Mouse (Mus musculus) erythroblast, embryonic 14.5 days (primary cell): ENCODE data around the gene Mc1r. TPM values are rescaled to one million over a fixed set of nuclear protein-coding genes. Genes with fewer than 3 reads are reported as not detected.

Source experiments
- H3K27me3 ChIP-seq: 2 replicates; pipeline ENCODE4 v1.6.1; 2012; ENCODE audit warnings: inconsistent platforms; ENCODE audit not compliant: control insufficient read depth
- H3K36me3 ChIP-seq: 2 replicates; pipeline ENCODE4 v1.6.1; 2012; ENCODE audit warnings: mild to moderate bottlenecking, inconsistent platforms; ENCODE audit not compliant: control insufficient read depth
- H3K4me1 ChIP-seq: 2 replicates; pipeline ENCODE4 v1.6.1; 2012; ENCODE audit warnings: inconsistent platforms; ENCODE audit not compliant: control insufficient read depth
- H3K4me3 ChIP-seq: replicated peaks from 2 replicates; pipeline ENCODE3; 2012; ENCODE audit warnings: moderate library complexity, mild to moderate bottlenecking, inconsistent platforms
- H3K9me3 ChIP-seq: 2 replicates; pipeline ENCODE4 v1.6.1; 2012; ENCODE audit warnings: low read length, inconsistent platforms, mixed read lengths; ENCODE audit not compliant: control insufficient read depth
- GATA1 ChIP-seq: IDR thresholded peaks from 2 replicates; pipeline ENCODE4 v1.6.1; 2012; ENCODE audit warnings: low read length, inconsistent platforms, mixed read lengths
- TAL1 ChIP-seq: IDR thresholded peaks from 3 replicates; pipeline ENCODE4 v1.6.1; 2012; ENCODE audit warnings: low read length, inconsistent platforms, mixed read lengths
- polyA plus RNA-seq: library from polyadenylated mRNA; stranded (reverse); fragments of >175 nt; gene quantifications from 2 replicates; pipeline ENCODE4 v1.2.3, GENCODE M21; 2012

Mc1r gene
- polyA plus RNA-seq, 1 experiment = 0.01 TPM

GRCm38 (mm10) chr8:123416944-123417555 lies 10.1 kb downstream of the Mc1r start:
- no peaks in the 10 kb centered on the region for H3K9me3 ChIP-seq
- no peak for TF ChIP-seq TAL1
- no peak for TF ChIP-seq GATA1
- H3K4me3 ChIP-seq = no peak overlapping the region
- H3K36me3 ChIP-seq = no peaks in the 10 kb centered on the region
- H3K4me1 ChIP-seq = peaks cover 39% of the 10 kb centered on the region
- peaks cover 20% of the 10 kb centered on the region for H3K27me3 ChIP-seq

GRCm38 (mm10) chr8:123419711-123420110 lies 12.8 kb downstream of the Mc1r start:
- Histone ChIP-seq H3K36me3 (no peaks in the 10 kb centered on the region), H3K27me3 (no peaks in the 10 kb centered on the region; the same call in 1 of the 2 replicates), H3K9me3 (no peaks in the 10 kb centered on the region), H3K4me1 (peaks cover 27% of the 10 kb centered on the region), H3K4me3 (no peak overlapping the region)
- TF ChIP-seq TAL1 (no peak), GATA1 (no peak)

- Histone ChIP-seq H3K27me3 (no peaks in the 10 kb centered on the region; the same call in 1 of the 2 replicates), H3K4me3 (no peak overlapping the region), H3K9me3 (no peaks in the 10 kb centered on the region), H3K36me3 (no peaks in the 10 kb centered on the region), H3K4me1 (peaks cover 27% of the 10 kb centered on the region)
- TF ChIP-seq GATA1 (no peak), TAL1 (no peak)
Observed at GRCm38 (mm10) chr8:123420525-123421281, 13.8 kb downstream of the Mc1r start.

GRCm38 (mm10) chr8:123421325-123421724 lies 14.4 kb downstream of the Mc1r start:
- Histone ChIP-seq H3K27me3 (no peaks in the 10 kb centered on the region; the same call in 1 of the 2 replicates), H3K36me3 (no peaks in the 10 kb centered on the region), H3K4me1 (peaks cover 25% of the 10 kb centered on the region), H3K9me3 (peaks cover 2% of the 10 kb centered on the region), H3K4me3 (no peak overlapping the region)
- TF ChIP-seq GATA1 (no peak), TAL1 (no peak)

- Histone ChIP-seq H3K27me3 (no peaks in the 10 kb centered on the region; the same call in 1 of the 2 replicates), H3K4me3 (peak overlapping the region; percentile 30), H3K9me3 (peaks cover 11% of the 10 kb centered on the region), H3K4me1 (peaks cover 16% of the 10 kb centered on the region), H3K36me3 (no peaks in the 10 kb centered on the region)
- no peak for TF ChIP-seq GATA1
- no peak for TF ChIP-seq TAL1
Observed at GRCm38 (mm10) chr8:123422056-123422780, 15.3 kb downstream of the Mc1r start.

GRCm38 (mm10) chr8:123422781-123423159 lies 15.9 kb downstream of the Mc1r start:
- Histone ChIP-seq H3K9me3 (peaks cover 16% of the 10 kb centered on the region), H3K36me3 (no peaks in the 10 kb centered on the region), H3K4me1 (peaks cover 14% of the 10 kb centered on the region), H3K27me3 (no peaks in the 10 kb centered on the region; the same call in 1 of the 2 replicates), H3K4me3 (no peak overlapping the region)
- TF ChIP-seq TAL1 (no peak), GATA1 (no peak)

GRCm38 (mm10) chr8:123423441-123423840 lies 16.5 kb downstream of the Mc1r start, which contains the start of gene Def8:
Def8 (plus strand) TSS chr8:123423527.
- peak within 1 kb of the TSS; percentile 30 for H3K4me3 ChIP-seq
- TF ChIP-seq GATA1 (no peak), TAL1 (no peak)

GRCm38 (mm10) chr8:123426511-123427509 lies 19.9 kb downstream of the Mc1r start:
- Histone ChIP-seq H3K9me3 (peaks cover 53% of the 10 kb centered on the region), H3K36me3 (no peaks in the 10 kb centered on the region), H3K27me3 (no peaks in the 10 kb centered on the region; the same call in none of the 2 replicates), H3K4me1 (peaks cover 9% of the 10 kb centered on the region), H3K4me3 (no peak overlapping the region)
- TF ChIP-seq TAL1 = no peak

More at GRCm38 (mm10) chr8:123423441-123423840, 16.5 kb downstream of the Mc1r start, which contains the start of gene Def8:
- Histone ChIP-seq H3K4me1 (peaks cover 12% of the 10 kb centered on the region), H3K9me3 (peaks cover 23% of the 10 kb centered on the region), H3K27me3 (no peaks in the 10 kb centered on the region; the same call in none of the 2 replicates), H3K36me3 (no peaks in the 10 kb centered on the region)
